Mouse (Mus musculus): ENCODE measurements around the gene Sfmbt1.

Sfmbt1 gene

GRCm38 (mm10) chr14:30714799-30715617, at the start of gene Sfmbt1:
Gene Sfmbt1, plus strand, starts transcription at chr14:30714849.
- peak; percentile 43 for DNase-seq

GRCm38 (mm10) chr14:30666061-30666460, 48.6 kb upstream of the Sfmbt1 start:
- peak; percentile 69 for DNase-seq

GRCm38 (mm10) chr14:30666604-30667003, 48.0 kb upstream of the Sfmbt1 start:
- no peak for DNase-seq

GRCm38 (mm10) chr14:30670161-30670560, 44.5 kb upstream of the Sfmbt1 start:
- DNase-seq = no peak

GRCm38 (mm10) chr14:30671095-30671985, 43.3 kb upstream of the Sfmbt1 start:
- no peak for DNase-seq

- DNase-seq = peak; percentile 94
These were observed 42.7 kb upstream of the Sfmbt1 start for GRCm38 (mm10) chr14:30671986-30672312.

GRCm38 (mm10) chr14:30674947-30675346, 39.7 kb upstream of the Sfmbt1 start:
- peak; percentile 60 for DNase-seq

GRCm38 (mm10) chr14:30682131-30682530, 32.5 kb upstream of the Sfmbt1 start:
- no peak for DNase-seq

- no peak for DNase-seq
These were observed 24.0 kb upstream of the Sfmbt1 start for GRCm38 (mm10) chr14:30690685-30691084.

GRCm38 (mm10) chr14:30692439-30692838, 22.2 kb upstream of the Sfmbt1 start:
- no peak for DNase-seq

GRCm38 (mm10) chr14:30694786-30695185, 19.9 kb upstream of the Sfmbt1 start:
- DNase-seq = peak; percentile 13

- DNase-seq = peak; percentile 85
These were observed 19.0 kb upstream of the Sfmbt1 start for GRCm38 (mm10) chr14:30695609-30696008.

GRCm38 (mm10) chr14:30697407-30698052, 17.1 kb upstream of the Sfmbt1 start:
- DNase-seq = no peak

GRCm38 (mm10) chr14:30699656-30700055, 15.0 kb upstream of the Sfmbt1 start:
- peak; percentile 61 for DNase-seq

- no peak for DNase-seq
These were observed 12.1 kb upstream of the Sfmbt1 start for GRCm38 (mm10) chr14:30702512-30702911.

GRCm38 (mm10) chr14:30703079-30703478, 11.6 kb upstream of the Sfmbt1 start:
- DNase-seq = no peak

GRCm38 (mm10) chr14:30704098-30704855, 10.4 kb upstream of the Sfmbt1 start:
- no peak for DNase-seq

- DNase-seq = no peak
These were observed 2.8 kb upstream of the Sfmbt1 start for GRCm38 (mm10) chr14:30711892-30712291.

GRCm38 (mm10) chr14:30713769-30714168, 880 bp upstream of the Sfmbt1 start:
- DNase-seq = no peak

- peak; percentile 80 for DNase-seq
These were observed 985 bp downstream of the Sfmbt1 start for GRCm38 (mm10) chr14:30715618-30716050.

- peak; percentile 64 for DNase-seq
These were observed 1.7 kb downstream of the Sfmbt1 start for GRCm38 (mm10) chr14:30716051-30716952.

GRCm38 (mm10) chr14:30716953-30717285, 2.3 kb downstream of the Sfmbt1 start:
- no peak for DNase-seq
